Mouse (Mus musculus) heart, embryonic 10.5 days (tissue): ENCODE results near the gene Mcpt4. TPM values are rescaled to one million over a fixed set of nuclear protein-coding genes. Genes with fewer than 3 reads are reported as not detected.
"Not testable (repeated sequence)": the region's sequence is repeated elsewhere in the genome, so short reads cannot be mapped to it uniquely, and the experiment has no call there.

Experiments used
- DNase-seq: peaks from one replicate; pipeline ENCODE4 v3.0.0-alpha.2; 2017; ENCODE audit warnings: low spot score
- H3K27ac ChIP-seq: fragments of 300-500 bp; sonication (generic); 2 replicates; pipeline ENCODE4 v1.5.1; 2016; ENCODE audit warnings: mild to moderate bottlenecking
- H3K27me3 ChIP-seq: fragments of 300-500 bp; sonication (generic); 2 replicates; pipeline ENCODE4 v1.6.1; 2016; ENCODE audit warnings: mild to moderate bottlenecking; ENCODE audit not compliant: poor library complexity, insufficient read depth, severe bottlenecking
- H3K36me3 ChIP-seq: fragments of 300-500 bp; sonication (generic); 2 replicates; pipeline ENCODE4 v1.6.1; 2016; ENCODE audit warnings: mild to moderate bottlenecking, moderate library complexity
- H3K4me1 ChIP-seq: fragments of 300-500 bp; sonication (generic); 2 replicates; pipeline ENCODE4 v1.6.1; 2016; ENCODE audit warnings: mild to moderate bottlenecking
- H3K4me3 ChIP-seq: fragments of 300-500 bp; sonication (generic); 2 replicates; pipeline ENCODE4 v1.5.1; 2016; ENCODE audit warnings: mild to moderate bottlenecking, moderate library complexity
- H3K9me3 ChIP-seq: fragments of 300-500 bp; sonication (generic); 2 replicates; pipeline ENCODE4 v1.6.1; 2016; ENCODE audit warnings: mild to moderate bottlenecking, moderate library complexity
- WGBS: fragments of 180-500 bp; shearing (Covaris S2); methylation state at CpG from one replicate; pipeline ENCODE4 v1.1.7; 2016; 5-methylcytosine and 5-hydroxymethylcytosine counted together
- polyA plus RNA-seq: library from polyadenylated mRNA; unstranded; fragments of >200 nt; fragmentation: Nextera tagmentation; extraction: Ambion mirVana; gene quantifications from 2 replicates; pipeline ENCODE4 v1.2.1, GENCODE M21; 2016

The Mcpt4 gene
- not detected in 2 replicates for polyA plus RNA-seq

DNA sequence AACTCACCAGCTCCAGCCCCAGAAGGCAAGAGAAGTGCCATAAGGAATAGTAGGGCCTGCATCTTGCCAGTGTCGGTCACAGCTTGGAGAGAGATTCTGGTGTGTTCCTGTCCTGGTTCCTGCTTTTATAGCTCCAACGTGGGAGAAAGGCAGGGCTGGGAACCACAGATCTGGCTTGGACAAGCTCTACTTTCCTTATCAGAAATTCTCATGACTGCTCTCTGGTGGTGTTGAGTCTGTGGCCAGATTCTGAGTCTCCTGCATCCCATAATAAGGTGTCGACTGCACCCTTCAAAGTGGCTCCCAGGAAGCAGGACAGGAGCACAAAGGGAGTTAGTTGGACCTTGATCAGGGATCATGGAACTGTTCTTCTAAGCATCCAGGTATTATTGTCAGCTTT is at the start of gene Mcpt4:
Mcpt4 (minus strand) TSS at position 101 of the 400 bp plus-strand sequence.
- not testable (repeated sequence) for H3K4me1 ChIP-seq, H3K9me3 ChIP-seq, H3K27ac ChIP-seq, H3K27me3 ChIP-seq, H3K36me3 ChIP-seq, DNase-seq, H3K4me3 ChIP-seq
- 52% methylated on average over 3 of the region's 3 CpGs for WGBS

DNA sequence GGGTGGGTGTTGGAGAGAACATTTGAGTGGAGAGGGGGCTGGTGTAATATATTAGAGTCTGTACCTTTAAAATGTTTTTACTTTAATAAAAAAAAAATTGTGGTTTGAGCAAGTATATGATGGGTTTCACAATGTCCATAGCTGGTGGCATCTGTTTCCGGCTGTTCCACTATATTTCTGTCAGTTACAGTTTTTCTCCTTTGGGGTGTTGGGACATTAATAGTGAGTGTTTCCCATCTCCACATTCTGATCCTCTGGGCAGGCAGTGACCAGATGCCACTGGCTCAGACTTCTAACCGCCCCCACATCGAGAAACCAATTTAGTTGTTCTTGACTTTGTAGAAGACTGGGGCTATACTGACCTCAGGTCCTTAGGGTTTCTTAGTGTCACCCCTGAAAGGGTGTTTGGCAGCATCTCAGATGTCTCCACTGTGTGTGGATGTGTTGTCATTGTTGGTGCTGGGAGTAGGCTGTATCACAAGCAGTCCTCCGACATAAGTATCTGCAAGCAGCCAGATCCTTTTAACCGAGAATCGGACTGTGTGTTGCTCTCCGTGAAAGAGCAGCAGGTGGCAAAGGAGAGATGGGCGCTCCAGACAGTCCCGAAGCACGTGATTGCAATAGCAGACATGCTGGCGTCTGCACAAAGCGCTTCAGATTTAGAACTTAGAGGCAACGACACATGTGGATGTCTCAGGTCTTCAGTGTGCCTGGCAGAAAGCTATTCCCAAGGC is 43.5 kb upstream of the Mcpt4 start:
- DNase-seq: peak; percentile 67
- Histone ChIP-seq H3K27me3 (no peaks in the 10 kb centered on the region; the same call in 1 of the 2 replicates), H3K27ac (no peak overlapping the region), H3K36me3 (no peaks in the 10 kb centered on the region), H3K4me3 (no peak overlapping the region), H3K9me3 (no peaks in the 10 kb centered on the region), H3K4me1 (no peaks in the 10 kb centered on the region)
- 73% methylated on average over 13 of the region's 13 CpGs for WGBS

DNA sequence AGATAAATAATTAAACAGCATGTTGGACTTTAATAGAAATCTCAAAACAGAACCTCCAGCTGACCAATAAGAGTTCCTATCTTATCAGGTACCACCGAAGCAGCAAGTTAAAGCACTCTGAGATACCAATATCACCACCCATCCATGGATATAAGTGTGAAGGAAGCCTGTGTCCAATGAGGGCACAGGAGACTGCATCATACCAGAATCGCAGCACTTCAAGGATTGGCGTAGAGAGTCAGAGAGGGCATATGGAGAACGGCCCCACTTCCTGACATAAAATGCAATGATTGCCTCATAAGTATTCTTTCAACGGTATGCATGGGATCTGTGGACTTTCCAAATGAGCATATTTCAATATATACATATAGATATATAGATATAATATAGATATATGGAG is 42.9 kb upstream of the Mcpt4 start:
- no peak overlapping the region for H3K27ac ChIP-seq
- no peaks in the 10 kb centered on the region for H3K4me1 ChIP-seq
- H3K36me3 ChIP-seq: no peaks in the 10 kb centered on the region
- H3K4me3 ChIP-seq: no peak overlapping the region
- no peaks in the 10 kb centered on the region; the same call in 1 of the 2 replicates for H3K27me3 ChIP-seq
- DNase-seq: no peak
- no peaks in the 10 kb centered on the region for H3K9me3 ChIP-seq
- 73% methylated on average over 5 of the region's 5 CpGs for WGBS

DNA sequence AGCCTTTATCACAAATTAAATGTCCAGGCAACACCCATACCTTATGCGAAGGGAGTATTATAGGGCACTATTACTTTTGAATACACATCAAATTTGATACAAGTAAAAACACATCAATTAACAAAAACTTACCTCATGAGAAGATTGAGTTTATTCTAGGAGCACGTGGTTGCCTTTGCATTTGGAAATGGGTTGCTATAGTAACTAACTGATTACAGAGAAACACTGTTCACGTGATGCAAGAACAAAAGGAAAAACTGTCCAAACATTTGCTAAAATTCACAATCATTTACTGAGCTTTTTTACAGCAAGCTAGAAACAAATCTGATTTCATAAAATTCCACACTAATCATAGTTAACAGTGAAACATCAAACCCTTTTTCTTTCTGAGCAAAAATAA is 41.3 kb upstream of the Mcpt4 start:
- no peak overlapping the region for H3K27ac ChIP-seq
- 71% methylated on average over 3 of the region's 3 CpGs for WGBS
- H3K27me3 ChIP-seq: no peaks in the 10 kb centered on the region; the same call in 1 of the 2 replicates
- DNase-seq: no peak
- no peaks in the 10 kb centered on the region for H3K4me1 ChIP-seq
- H3K36me3 ChIP-seq: no peaks in the 10 kb centered on the region
- no peak overlapping the region for H3K4me3 ChIP-seq
- no peaks in the 10 kb centered on the region for H3K9me3 ChIP-seq

DNA sequence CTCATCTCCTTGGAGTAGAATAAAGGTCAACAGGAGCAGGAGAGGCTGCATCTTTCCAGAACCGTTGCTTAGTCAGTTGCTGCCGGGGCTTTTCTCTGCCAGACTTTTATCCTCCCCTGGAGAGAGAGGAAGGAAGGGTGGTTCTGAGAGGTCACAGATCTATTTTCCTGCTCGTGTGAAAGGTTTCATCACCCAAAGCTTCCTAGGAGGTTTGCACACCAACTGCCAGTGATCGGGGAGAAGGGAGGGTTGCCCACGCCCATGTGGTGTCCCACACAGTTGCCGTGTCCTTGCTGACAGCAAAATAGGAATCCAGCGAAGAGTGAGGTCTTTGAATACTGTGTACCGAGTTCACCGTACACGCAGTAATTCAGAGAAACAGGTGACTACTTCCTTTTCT is 40.3 kb upstream of the Mcpt4 start, which contains the start of gene Ctsg:
Ctsg (minus strand) TSS at position 189 of the 400 bp plus-strand sequence.
- no peaks in the 10 kb centered on the region for H3K36me3 ChIP-seq
- no peak within 1 kb of the TSS for H3K27ac ChIP-seq
- no peaks in the 10 kb centered on the region; the same call in 1 of the 2 replicates for H3K27me3 ChIP-seq
- 65% methylated on average over 10 of the region's 10 CpGs for WGBS
- peak; percentile 33 for DNase-seq
- H3K4me1 ChIP-seq: peaks cover 6% of the 10 kb centered on the region; the same call in 1 of the 2 replicates
- no peak within 1 kb of the TSS for H3K4me3 ChIP-seq
- no peaks in the 10 kb centered on the region for H3K9me3 ChIP-seq

DNA sequence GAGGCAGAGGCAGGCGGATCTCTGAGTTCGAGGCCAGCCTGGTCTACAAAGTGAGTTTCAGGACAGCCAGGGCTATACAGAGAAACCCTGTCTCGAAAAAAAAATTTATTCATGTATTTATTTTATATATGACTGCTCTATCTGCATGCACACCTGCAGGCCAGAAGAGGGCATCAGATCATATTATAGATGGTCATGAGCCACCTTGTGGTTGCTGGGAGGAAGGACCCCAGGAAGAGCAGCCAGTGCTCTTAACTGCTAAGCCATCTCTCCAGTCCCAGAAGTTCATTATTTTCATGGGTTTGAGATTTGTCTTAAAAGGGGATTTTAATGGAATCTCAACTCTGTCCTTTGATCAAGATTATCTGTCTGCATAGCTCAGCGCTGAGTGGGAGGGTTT is 36.8 kb upstream of the Mcpt4 start:
- no peak overlapping the region for H3K27ac ChIP-seq
- H3K36me3 ChIP-seq: no peaks in the 10 kb centered on the region
- H3K9me3 ChIP-seq: no peaks in the 10 kb centered on the region
- WGBS: 72% methylated on average over 4 of the region's 4 CpGs
- peak; percentile 58 for DNase-seq
- no peaks in the 10 kb centered on the region; the same call in 1 of the 2 replicates for H3K27me3 ChIP-seq
- H3K4me1 ChIP-seq: peaks cover 9% of the 10 kb centered on the region; the same call in 1 of the 2 replicates
- H3K4me3 ChIP-seq: no peak overlapping the region

GRCm38 (mm10) chr14:56097597-56097996 is 35.5 kb upstream of the Mcpt4 start:
- H3K27ac ChIP-seq: no peak overlapping the region
- DNase-seq: peak; percentile 82

GRCm38 (mm10) chr14:56093353-56093752 is 31.2 kb upstream of the Mcpt4 start:
- Histone ChIP-seq H3K27me3 (no peaks in the 10 kb centered on the region), H3K4me3 (no peak overlapping the region), H3K9me3 (no peaks in the 10 kb centered on the region), H3K4me1 (peaks cover 9% of the 10 kb centered on the region; the same call in 1 of the 2 replicates), H3K36me3 (no peaks in the 10 kb centered on the region), H3K27ac (no peak overlapping the region)
- DNase-seq: no peak
- WGBS: 72% methylated on average over 2 of the region's 2 CpGs

More at GRCm38 (mm10) chr14:56097597-56097996, 35.5 kb upstream of the Mcpt4 start:
- 19% methylated on average over 1 of the region's 1 CpGs for whole genome bisulfite sequencing
- H3K4me3 ChIP-seq: no peak overlapping the region
- H3K27me3 ChIP-seq: no peaks in the 10 kb centered on the region; the same call in 1 of the 2 replicates
- H3K9me3 ChIP-seq: no peaks in the 10 kb centered on the region
- H3K4me1 ChIP-seq: peaks cover 9% of the 10 kb centered on the region; the same call in 1 of the 2 replicates
- H3K36me3 ChIP-seq: no peaks in the 10 kb centered on the region

DNA sequence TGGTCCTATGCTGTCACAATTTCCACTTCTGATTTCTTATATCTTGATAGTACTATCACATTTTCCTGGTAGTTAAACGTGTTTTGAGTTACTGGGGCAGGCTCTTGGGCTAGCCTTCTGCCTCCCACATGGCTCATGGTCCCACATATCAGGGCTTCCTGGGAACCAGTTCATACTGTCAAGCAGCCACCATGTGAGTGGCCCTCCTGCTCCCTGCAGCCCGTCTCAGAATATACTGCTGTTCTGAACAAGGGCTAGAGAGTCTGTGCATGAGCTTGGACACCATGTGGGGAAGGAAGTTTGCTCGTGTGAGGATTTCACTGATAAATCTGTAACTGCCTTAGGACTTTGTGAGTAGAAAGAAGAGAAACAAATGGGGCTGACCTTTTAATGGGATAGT is 24.6 kb upstream of the Mcpt4 start:
- Histone ChIP-seq H3K4me1 (no peaks in the 10 kb centered on the region), H3K4me3 (no peak overlapping the region), H3K9me3 (no peaks in the 10 kb centered on the region), H3K36me3 (no peaks in the 10 kb centered on the region), H3K27me3 (no peaks in the 10 kb centered on the region), H3K27ac (no peak overlapping the region)
- WGBS: 63% methylated on average over 3 of the region's 3 CpGs
- peak; percentile 68 for DNase-seq

GRCm38 (mm10) chr14:56085167-56085566 is 23.1 kb upstream of the Mcpt4 start, which contains the start of gene Mcpt8:
Mcpt8 (minus strand) TSS chr14:56085273.
- H3K36me3 ChIP-seq: no peaks in the 10 kb centered on the region
- WGBS: 92% methylated on average over 2 of the region's 2 CpGs
- no peak within 1 kb of the TSS for H3K27ac ChIP-seq
- DNase-seq: no peak
- no peaks in the 10 kb centered on the region for H3K4me1 ChIP-seq
- no peaks in the 10 kb centered on the region for H3K27me3 ChIP-seq
- no peak within 1 kb of the TSS for H3K4me3 ChIP-seq
- no peaks in the 10 kb centered on the region for H3K9me3 ChIP-seq

GRCm38 (mm10) chr14:56082016-56082415 is 19.9 kb upstream of the Mcpt4 start:
- DNase-seq: no peak
- no peak overlapping the region for H3K27ac ChIP-seq
- H3K9me3 ChIP-seq: no peaks in the 10 kb centered on the region
- no peaks in the 10 kb centered on the region for H3K27me3 ChIP-seq
- 86% methylated on average over 4 of the region's 4 CpGs for WGBS
- no peak overlapping the region for H3K4me3 ChIP-seq
- H3K36me3 ChIP-seq: no peaks in the 10 kb centered on the region
- no peaks in the 10 kb centered on the region for H3K4me1 ChIP-seq

- Histone ChIP-seq H3K27ac (no peak overlapping the region), H3K36me3 (no peaks in the 10 kb centered on the region), H3K4me3 (no peak overlapping the region), H3K9me3 (no peaks in the 10 kb centered on the region), H3K27me3 (no peaks in the 10 kb centered on the region), H3K4me1 (peaks cover 6% of the 10 kb centered on the region; the same call in 1 of the 2 replicates)
- 41% methylated on average over 4 of the region's 4 CpGs for WGBS
- no peak for DNase-seq
Observed at GRCm38 (mm10) chr14:56057722-56058121, 4.4 kb downstream of the Mcpt4 start.

DNA sequence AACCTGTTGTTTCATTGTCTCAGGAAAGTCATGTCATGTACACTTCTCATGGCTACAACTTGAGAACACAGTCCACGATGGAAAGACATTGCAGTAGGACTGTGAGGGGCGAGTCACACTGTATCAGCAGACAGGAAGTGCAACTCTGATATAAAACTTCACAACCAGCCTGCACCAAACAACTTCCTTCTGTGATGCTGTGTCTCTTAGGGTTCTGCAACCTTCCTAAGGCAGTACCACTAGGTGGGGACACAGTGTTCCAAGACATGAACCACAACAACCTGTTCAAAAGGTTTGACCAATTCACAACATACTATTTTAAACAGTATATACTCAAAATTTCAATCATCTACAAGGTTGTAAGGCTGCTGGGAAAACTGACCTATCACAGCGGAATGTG is 6.7 kb downstream of the Mcpt4 start:
- no peaks in the 10 kb centered on the region for H3K36me3 ChIP-seq
- no peak for DNase-seq
- no peaks in the 10 kb centered on the region for H3K9me3 ChIP-seq
- WGBS: 68% methylated on average over 3 of the region's 3 CpGs
- H3K27me3 ChIP-seq: no peaks in the 10 kb centered on the region
- H3K27ac ChIP-seq: no peak overlapping the region
- no peak overlapping the region for H3K4me3 ChIP-seq
- peaks cover 6% of the 10 kb centered on the region; the same call in 1 of the 2 replicates for H3K4me1 ChIP-seq
